Mouse (Mus musculus): Measurements from ENCODE around the gene Phlpp2.

Phlpp2 gene

DNA sequence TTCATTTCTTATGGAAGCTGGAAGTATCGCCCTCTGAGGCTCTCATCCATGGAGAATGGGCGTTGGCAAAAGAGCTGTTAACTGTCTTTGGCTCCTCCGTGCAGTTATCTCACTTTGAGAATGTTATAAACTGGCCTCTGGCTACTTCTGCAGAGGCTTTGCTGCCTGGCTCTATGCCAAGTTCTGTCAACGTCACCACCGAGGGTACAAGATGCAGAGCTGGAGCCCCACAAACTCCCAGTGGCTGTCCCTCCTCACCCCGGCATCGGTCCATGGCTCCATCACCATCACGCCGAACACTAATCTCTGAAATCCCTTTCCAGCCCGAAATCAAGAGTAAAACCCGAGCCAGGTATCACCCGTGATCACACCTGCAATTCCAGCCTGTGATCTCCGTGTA lies 95.1 kb downstream of the Phlpp2 start:
- DNase-seq, result no peak

DNA sequence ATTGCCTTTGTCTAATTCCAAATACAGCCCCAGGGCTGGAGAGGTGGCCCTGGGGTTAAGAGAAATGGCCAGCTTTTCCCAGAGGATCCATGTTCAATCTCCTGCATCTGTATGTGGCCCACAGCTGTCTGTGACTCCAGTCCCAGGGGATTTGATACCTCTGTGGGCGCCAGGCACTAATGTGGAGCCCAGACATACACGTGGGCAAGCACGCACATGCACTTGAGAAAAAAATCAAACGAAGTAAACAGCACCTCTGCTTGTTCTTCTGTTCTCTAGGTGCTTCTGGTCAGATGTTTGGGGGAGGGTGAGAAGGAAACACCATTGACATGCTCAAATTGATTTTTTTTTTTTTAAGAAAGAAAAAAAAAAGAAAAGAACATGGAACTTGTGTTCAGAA lies 95.8 kb downstream of the Phlpp2 start:
- no peak for DNase-seq

DNA sequence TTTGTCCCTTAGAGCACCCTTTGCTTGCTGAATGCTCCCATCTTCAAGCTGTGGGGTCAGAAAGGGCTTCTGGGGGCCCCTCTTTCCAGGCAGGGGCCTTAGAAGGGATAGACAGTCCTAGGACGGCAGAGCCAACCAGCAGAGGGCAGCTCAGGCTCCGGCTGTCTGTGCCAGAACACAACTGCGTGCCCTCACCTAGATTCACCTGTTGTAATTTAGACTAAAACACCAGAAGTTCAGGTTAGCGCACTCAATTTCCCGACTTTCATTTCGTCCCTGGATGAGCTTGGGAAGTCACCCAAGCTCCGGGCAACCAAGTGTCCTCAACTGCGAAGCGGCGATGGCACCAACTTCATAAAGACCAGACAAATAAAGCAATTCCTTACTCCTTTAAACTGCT lies 100.5 kb downstream of the Phlpp2 start:
- DNase-seq, result no peak

DNA sequence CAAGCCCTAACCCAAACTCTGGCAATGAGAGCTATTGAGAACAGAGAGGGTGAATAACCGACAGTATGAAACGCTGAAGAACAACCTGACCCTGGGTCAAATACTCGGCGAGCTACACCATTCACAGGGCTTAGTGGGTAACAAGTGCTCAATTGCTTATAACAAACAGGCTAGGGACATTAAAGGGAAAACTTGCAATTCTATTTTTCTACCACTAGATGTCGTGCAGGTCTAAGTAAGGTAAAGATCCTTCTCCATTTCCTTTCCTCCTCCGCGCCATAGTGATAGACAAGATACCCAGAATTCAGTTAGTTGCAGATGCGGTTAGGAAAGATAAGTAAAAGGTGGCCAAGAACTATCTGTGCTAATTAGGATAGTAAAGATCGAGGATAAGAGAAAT lies 102.0 kb downstream of the Phlpp2 start:
- no peak for DNase-seq

DNA sequence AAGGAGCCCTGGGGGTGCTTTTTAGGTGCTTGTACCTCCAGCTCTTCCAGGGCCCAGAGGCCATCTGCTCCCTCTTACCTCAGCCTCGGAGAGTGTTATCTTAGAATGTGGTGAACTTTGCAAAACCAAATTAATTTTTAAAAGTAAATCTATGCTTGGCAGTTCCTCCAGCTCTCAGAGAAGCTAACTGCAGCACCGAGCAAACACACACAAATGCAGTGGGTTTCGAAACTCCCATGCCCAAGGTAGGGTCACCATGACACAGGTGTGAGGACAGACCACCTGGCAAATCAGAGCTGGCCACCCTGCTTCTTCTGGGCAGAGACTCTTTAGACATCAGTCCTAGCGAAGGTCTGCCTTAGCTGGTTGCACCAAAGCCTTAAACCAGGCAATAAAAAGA lies 104.6 kb downstream of the Phlpp2 start:
- DNase-seq, result no peak

DNA sequence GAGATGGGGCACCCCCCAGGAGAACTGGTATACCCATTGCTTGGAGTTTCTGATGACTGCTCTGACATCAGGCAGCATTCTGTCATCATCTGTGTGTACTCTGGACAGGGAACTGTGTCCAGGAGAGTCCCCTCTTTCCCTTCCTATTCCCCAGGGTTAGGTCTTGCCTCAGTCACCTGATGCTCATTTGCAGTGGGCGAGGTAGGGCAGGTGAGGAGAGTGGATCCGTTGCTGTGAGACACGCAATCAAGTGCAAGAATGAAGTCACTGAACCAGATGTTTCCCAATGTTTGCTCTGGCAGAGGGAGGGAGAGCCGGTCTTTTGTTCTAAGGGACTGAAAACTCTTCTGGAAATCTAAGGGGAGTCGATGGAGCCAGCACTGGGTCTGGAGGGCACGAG lies 111.0 kb downstream of the Phlpp2 start:
- DNase-seq, result no peak

DNA sequence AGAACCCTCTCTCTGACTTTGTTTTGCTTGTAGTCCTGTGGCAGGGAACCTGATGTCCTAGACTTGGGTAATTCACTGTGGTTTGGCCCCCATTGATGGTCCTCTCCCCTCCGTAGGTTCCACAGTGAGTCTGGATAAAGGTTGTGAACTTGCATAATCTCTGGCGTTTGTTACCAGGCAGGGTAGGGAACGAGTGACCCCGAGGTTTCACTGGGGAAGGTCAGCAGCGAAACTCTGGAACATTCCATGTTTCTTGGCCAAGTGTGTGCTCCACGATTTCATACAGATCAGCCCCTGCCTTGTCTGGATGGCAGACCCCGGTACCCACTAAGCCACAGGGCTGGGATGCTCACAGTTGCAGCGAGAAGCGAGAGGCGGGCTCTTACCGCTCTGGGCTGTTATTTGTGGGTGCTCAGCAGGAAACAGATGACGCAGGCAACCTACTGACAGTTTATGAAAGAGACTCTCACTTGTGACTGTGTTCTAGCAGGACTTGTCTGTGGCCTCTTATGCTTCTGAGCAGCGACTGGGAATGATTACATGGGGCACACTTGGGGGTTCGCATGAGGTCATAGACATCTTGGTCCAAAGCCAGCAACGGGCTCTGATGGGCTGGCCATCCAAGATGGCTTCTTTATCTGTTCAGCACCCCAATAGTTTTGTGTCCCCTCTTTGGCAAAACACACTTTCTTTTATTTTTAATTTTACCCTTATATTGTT lies 114.2 kb downstream of the Phlpp2 start:
- DNase-seq, result no peak

DNA sequence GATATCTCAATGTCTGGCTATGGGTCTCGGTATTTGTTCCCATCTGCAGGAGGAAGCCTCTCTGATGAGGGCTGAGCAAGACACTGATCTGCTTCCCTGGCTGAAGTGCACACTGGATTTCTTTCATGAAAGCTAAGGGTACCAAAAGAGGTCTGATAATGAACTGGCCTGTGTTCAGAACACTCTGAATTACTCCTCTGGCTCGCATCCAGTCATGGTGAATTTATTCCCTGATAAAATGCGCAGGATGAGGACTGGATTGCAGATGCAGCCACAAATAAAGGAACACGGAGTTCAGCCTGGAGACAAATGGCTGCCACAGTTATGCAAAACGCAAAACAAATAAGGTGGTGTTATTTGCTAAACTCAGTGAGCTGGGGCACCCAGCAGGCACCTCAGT lies 115.6 kb downstream of the Phlpp2 start:
- no peak for DNase-seq

DNA sequence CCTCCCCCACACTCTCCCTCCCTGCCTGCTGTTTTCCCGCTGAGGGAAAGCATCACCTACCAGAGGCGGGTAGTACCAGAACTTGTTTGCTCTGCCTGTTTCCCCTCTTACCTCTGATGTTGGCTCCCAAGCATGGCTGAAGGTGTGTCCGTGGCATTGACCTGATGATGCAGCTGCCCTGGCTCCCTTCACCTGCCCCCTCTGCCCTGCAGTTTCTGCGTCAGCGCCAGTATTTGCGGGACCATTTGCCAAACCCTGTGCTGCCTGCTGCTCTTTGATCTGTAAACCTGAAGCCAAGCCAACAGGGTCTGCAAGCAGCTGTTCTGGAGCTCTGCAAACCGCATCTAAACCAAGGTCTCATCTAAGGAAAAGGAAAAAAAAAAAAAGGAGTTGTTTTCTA lies 118.0 kb downstream of the Phlpp2 start:
- DNase-seq, result no peak

DNA sequence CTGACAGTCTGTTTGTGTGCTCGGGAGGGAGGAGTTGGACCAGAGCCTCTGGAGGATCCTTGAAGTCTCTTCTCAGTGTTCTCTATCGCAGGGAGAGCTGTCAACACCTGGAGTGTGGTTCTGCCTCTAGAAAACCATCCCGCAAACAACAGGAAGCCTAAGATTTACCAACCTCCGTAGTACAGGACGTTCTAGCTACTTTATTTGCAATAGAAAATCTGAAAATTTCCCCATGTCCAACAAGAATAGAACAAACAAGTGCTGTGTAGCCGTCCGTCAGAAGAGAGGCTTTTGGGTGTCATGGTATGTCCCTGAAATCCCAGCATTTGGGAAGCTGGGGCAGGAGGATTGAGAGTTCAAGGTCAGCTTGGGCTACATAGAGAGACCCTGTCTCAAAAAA lies 119.4 kb downstream of the Phlpp2 start:
- no peak for DNase-seq

DNA sequence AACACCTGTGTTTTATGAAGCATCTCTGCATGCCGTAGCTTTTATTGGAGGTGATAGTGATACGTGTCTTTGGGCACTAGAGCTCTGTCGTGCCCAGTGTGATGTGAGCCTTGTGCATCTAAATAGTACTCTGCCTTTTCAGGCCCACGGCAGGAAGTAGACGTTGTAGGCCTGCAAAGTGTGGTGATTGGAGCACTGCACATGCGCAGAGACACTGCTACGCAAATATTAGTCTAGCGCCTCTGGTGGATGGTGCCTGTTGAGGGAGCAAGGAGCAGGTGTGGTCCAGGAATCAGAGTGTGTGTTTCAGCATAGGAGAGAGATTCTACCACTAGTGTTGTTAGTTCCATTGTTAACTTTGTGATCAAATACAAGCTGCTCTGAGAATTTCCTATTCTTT lies 120.8 kb downstream of the Phlpp2 start:
- no peak for DNase-seq

DNA sequence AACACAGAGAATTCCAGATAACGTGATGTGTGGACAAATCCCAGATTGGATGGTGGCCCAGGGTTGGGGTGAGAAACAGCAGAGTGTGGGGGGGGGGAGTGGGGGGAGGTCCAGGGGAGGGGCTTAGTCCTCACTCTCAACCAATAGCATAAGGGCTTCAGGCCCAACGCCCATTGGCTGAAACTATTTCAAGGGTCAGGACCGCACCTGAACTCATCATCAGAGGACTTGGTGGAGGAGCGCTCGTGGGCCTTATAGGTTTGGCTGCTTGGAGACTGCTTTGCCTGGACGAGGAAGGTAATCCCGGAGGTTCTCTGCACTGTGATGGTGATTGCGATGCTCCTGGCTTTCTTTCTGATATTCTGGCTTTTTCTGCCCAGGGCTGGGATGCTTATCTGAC lies 121.9 kb downstream of the Phlpp2 start, which contains the start of gene Tat:
Gene Tat (plus strand): TSS at position 214 of the 400 bp plus-strand sequence.
- DNase-seq, result no peak

DNA sequence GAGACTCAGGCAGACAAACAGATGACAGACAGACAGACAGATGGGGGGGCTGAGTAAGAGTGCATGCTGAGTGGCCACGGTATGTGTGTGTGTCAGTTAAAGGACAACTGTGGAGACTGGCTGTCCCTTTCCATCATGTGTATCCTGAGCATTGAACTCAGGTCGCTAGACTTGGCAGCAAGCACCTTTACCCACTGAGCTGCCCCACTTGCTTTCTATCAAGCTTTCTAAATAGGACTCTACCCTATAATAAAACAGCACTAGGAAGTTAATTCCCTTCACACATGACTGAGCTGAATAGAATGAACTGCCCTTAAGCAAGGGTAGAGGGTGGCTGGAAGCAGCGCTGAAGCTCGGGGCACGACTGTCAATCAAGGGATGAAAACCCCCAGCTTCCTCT lies 123.8 kb downstream of the Phlpp2 start:
- DNase-seq, result no peak

DNA sequence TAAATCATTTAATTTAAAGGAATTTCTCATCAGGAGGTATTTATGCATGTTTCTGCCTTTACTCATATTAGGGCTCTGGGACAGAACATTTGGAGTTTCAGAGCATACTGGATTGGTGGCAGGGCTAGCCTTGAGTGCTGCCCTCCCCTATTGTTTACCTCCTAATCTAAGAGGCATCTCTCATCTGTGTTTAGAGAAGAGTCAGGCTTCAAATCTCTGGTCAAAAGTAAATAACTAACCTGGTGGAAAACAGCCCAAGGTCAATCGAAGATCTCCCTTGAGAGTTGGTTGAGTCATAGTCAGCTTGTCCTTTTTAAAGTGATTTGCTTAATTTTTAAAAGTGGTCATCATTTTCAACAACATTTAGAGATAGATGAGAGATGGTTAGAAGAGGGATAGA lies 124.6 kb downstream of the Phlpp2 start:
- DNase-seq, result no peak

Measured in right cerebral cortex, adult 18-20 months (tissue).